Mouse (Mus musculus): Measurements from ENCODE around the gene Serpinb6b.
"Not testable (repeated sequence)": the region's sequence is repeated elsewhere in the genome, so short reads cannot be mapped to it uniquely, and the experiment has no call there.

Serpinb6b gene

DNA sequence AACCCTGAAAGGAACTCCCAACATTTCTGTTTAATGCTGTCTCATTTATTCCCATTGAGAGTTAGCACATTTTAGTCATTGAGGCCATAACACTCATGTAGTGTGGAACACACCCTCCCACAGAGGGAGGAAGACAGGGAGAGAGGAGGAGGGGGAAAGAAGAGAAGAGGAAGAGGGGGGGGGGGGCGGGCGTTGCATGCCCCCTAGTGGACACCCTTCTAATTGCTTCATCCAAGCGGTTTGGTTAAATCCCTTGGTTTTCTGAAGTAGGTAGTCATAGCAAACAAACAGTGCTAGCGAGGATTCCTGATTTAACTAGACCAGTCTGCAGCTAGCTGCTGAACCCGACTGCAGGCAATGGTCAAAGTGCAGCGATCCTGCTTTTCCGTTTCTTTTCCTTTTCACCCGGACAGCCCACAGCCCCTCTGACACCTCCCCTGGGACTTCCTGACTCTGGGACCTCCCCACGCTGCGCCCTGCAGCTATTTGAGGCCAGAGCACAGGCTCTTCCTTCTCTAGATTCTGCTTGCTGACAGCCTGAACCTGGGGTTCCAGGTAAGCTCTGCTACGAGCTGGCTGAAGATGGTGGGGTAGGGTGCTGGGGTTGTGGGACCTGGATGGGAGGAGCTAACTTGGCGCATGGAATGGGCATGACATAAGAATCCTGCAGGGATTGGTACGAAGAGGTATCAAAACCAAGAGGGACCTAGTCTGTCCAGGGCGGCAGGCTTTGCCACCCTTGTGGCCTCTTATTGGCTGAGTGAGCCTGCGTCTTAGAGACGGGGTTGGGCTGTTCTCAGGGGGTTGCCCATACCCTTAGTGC, at the start of gene Serpinb6b:
Gene Serpinb6b, plus strand, starts transcription at position 221 of the 823 bp plus-strand sequence.
- no peak for DNase-seq (ENCODE audit: low read depth, low spot score)

DNA sequence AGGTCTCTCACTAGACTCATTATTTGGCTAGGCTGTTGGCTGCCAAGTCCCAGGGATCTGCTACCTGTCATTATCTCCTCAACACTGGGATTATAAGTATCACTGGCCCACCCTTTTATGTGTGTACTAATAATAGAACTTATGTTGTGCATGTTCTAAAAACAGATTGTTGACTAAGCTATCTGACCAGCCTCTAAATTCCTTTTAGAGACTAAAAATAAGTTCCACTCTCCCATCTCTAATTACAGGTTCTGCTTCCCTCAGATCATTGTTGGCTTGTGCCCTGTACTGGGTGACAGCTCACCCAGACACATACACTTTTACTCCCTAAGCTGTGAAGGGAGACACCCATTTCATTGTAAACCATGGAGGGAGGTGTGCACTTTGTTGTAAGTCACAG, 42.4 kb upstream of the Serpinb6b start:
- DNase-seq (ENCODE audit: low read depth, low spot score) = no peak

GRCm38 (mm10) chr13:32924578-32925360, 40.2 kb upstream of the Serpinb6b start:
- DNase-seq (ENCODE audit: low read depth, low spot score) = no peak

GRCm38 (mm10) chr13:32926661-32927060, 38.3 kb upstream of the Serpinb6b start:
- no peak for DNase-seq (ENCODE audit: low read depth, low spot score)

DNA sequence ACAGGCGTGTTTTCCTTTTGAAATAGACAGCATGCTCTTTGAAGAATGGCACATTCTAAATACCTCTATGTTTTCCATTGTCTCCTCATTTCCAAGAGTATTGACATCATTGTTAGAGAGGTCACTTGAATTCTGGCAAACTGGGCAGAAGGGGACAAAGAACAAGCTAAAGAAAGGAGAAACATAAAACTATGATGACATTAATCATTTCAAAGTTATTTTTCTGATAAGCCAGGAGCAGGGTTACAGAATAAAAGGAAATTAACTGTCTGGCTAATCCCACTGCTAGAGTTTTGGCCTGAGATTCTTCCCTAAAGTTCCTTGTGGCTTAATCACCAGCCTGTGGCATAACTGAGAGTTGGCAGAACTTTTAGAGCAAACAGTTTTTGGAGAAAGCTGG, 37.8 kb upstream of the Serpinb6b start:
- DNase-seq (ENCODE audit: low read depth, low spot score) = no peak

DNA sequence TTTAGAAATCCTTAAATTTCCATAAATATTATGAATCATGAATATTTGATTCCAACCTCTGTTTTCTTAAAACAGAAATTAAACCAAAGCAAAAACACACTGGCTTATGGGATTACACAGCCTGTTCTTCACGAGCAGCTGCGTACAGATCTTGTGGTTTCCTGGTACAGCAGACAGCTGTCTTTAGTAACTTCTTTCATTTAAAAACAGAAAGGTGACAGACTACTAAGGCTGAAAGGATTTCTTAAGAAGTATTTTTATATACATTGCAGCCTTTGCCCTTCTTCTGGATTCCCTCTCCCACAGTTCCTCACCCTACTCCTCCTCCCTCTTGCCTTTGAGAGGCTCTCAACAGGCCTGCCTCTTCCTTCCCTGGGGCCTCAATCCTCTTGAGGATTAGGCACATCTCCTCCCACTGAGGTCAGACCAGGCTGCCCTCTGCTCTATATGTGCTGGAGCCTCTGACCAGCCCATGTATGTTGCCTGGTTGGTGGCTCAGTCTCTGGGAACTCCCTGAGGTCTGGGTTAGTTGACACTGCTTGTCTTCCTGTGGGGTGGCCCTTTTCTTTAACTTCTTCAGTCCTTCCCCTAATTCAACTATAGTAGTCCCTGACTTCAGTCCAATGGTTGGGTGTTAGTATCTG, 35.8 kb upstream of the Serpinb6b start:
- no peak for DNase-seq (ENCODE audit: low read depth, low spot score)

GRCm38 (mm10) chr13:32934706-32935381, 30.2 kb upstream of the Serpinb6b start:
- no peak for DNase-seq (ENCODE audit: low read depth, low spot score)

DNA sequence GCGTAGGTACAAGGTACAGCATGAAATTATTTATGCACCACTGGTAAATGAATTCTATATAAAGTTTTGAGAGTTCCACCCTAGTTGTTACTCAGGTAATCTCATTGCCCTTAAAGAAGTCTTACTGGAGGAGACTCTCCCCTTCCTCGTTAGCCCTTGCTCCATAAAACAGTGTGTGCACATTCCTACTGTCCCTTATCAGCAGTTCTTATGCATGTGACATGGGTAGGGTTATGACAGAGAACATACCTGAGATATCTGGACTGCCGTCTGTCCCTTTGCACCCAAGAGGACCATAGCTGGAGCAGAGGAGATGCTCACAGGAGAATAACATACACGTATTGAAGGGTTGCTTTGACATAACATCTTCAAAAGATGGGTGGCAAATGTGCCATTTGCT, 26.7 kb upstream of the Serpinb6b start:
- DNase-seq (ENCODE audit: low read depth, low spot score) = not testable (repeated sequence)

DNA sequence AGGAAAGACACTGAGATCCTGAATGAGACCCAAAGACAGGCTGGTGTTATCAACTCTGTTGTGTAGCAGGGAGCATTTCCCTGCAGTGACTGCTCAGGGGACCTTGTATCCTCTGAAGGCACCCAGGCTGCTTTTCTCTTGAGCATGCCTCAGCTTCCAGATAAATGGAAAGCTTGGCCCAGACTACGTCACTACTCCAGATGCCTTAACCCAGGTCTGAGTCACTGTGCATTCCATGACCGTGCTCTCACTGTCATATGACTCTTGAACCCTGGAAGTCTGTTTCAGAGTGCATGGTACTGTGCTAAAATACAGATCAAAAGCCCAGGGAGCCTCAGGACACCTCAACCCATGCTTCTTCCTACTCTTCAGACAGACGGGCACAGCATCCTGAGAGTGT, 25.8 kb upstream of the Serpinb6b start:
- not testable (repeated sequence) for DNase-seq (ENCODE audit: low read depth, low spot score)

DNA sequence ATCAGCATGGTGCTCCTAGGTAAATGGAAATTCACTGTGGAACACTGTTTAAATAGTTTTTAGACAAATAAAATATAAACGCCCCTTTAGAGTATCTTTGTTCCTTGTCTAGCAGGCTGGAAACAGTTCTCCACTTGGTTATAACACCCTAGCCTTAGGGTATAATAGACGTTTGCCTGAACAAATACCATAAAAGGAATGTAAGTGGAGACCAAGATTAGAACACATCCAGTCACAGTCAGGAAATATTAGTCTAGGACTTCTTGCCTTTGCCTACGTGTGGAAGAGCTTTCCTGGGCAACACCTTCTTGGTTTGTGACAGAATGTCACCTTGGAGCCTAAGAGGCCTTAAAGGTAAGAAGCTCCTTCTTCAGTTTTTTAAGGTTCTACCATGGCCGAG, 8.5 kb upstream of the Serpinb6b start:
- no peak for DNase-seq (ENCODE audit: low read depth, low spot score)

GRCm38 (mm10) chr13:32957917-32958316, 7.1 kb upstream of the Serpinb6b start:
- no peak for DNase-seq (ENCODE audit: low read depth, low spot score)

DNA sequence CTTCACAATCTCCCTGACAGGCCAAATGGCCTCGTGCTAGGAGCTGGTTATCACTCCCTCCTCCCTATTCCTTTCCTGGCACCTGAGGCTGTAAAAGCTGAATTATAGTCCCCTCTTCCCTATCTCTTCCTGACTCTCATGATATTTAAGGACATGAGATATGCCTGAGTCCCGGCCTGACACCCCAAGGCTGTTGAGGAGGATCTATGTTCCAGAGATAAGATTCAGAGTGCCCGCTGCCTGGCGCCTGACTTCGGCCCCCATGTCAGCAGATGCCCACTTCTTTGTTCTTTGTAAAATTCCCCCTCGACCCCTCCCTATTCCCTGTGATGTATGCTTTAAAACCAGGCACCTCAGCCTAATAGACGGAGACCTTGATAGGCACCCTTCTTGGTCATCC, 6.5 kb upstream of the Serpinb6b start:
- DNase-seq (ENCODE audit: low read depth, low spot score) = not testable (repeated sequence)

DNA sequence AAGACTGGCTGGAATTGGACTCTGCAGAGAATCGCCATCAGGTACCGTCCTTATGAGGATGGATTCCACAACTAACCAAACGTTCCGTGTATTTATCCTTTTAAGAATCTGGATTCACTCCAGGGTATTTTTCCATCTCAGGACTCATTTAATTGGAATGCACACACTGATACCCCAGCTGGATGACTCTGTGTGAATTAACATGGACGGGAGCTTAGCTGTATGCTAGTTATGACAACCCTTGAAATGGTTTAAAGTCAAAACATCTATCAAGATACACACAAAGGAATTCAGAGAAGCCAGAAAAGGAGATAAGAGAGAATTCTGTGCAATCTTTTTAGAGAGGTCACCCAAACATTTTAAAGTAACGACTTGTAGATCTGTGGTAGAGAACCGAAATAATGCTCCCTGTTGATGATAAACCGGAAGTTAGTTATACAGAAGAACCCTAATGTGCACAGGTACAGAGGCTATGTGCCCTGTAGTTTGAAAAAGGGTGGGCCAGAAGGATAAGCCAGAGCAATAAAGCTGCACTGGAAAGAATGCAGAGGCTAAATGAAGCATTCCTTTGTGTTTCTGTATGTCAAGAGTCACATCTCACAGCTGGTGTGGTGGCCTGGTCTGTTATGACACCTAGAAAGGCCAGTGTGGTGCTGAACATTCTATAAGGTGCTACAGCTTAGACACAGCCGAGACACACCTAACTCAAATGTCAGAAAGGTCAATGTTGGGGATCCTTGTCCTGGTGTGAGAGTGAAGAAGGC, 837 bp upstream of the Serpinb6b start:
- DNase-seq (ENCODE audit: low read depth, low spot score) = no peak

DNA sequence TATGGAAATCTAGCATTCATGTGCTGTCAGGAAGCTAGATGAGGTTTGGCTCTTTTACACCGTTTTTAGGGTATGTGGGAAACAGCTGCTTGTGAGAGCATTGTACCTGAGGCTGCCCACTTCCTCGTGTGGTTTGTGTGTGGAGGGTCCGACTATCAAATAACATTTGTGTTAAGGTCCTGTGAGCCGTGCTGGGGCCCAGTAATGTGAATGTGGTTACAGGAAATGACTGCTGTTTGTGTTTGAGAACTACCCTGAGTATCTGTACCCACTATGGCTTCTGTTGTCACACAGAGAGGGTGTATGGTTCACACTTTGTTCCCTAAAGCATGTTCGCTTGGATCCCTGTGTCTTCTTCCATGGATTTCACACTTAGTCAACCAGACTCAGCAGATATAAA, 1.1 kb downstream of the Serpinb6b start:
- no peak for DNase-seq (ENCODE audit: low read depth, low spot score)

- no peak for DNase-seq (ENCODE audit: low read depth, low spot score)
Measured at GRCm38 (mm10) chr13:32967233-32967632, 2.2 kb downstream of the Serpinb6b start.

- no peak for DNase-seq (ENCODE audit: low read depth, low spot score)
Measured at GRCm38 (mm10) chr13:32968353-32968984, 3.5 kb downstream of the Serpinb6b start.

DNA sequence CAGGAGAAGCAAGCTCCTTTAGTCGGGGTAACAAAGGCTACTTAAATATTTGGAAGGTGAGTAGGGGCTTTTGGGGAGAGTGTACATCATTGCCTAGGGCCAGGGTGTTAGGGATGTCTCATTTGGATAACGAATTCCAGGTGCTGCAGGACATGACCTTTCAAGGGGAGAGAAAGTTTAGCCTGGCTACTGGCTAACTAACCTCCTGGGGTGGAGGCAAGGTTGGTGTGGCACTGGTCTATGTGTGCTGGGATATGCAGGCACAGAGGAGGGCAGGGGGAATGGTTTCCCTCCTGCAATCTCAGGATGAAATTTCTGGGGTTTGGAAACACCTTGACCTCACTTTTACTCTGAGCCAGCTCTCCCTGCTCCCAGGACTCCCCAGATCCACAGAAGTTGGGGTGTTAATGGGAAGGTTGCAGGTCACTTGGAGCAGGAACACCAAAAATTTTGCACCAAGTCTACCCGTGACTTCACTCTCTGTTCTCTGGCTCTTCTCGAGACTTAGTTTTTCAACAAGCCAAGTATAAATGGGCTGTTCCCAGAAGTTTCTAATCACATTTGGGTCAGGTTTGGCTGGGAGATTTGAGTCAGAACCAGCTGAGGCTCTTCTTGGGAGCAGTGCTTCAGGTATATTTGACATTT, 4.1 kb downstream of the Serpinb6b start:
- DNase-seq (ENCODE audit: low read depth, low spot score) = no peak

GRCm38 (mm10) chr13:32969641-32970040, 4.6 kb downstream of the Serpinb6b start:
- no peak for DNase-seq (ENCODE audit: low read depth, low spot score)

DNA sequence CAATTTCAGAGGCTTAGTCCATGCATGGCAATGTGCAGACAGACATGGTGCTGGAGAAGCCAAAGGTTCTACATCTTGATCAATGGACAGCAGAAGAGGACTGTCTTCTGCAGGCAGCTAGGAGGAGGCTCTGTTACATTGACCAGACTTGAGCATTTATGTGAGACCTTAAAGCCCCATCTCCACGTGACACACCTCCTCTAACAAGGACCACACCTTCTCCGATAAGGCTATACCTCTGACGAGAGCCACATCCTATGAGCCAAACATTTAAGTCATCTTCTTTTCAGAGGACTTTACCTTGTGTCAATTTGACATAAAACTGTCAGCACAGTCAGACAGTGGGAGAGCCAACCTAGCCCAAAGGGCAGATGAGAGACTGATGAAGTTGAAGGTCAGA, 5.8 kb downstream of the Serpinb6b start:
- no peak for DNase-seq (ENCODE audit: low read depth, low spot score)

DNA sequence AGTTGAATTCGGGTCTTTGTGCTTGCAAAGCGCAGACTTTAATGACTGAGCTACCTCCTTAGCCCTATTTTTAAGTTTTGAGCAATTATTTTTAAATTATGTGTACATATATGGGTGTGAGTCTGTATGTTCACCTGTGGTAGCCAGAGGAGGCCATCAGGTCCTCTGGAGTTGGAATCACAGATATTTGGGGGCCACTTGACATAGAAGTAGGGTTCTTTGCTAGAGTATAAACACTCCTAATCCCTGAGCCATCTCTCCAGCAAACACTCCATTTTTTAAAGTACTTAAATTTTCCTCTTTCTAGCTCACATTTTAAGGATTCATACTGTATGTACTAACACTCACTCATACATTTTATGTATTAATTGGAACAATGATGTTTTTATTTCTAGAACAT, 9.3 kb downstream of the Serpinb6b start:
- DNase-seq (ENCODE audit: low read depth, low spot score) = no peak

All from brain, embryonic 18.5 days (tissue).